Mouse (Mus musculus): ENCODE data around the gene Sirt3. TPM values are rescaled to one million over a fixed set of nuclear protein-coding genes. Genes with fewer than 3 reads are reported as not detected.

Sirt3 gene
- polyA plus RNA-seq, 1 experiment from 2014 or later, result 47.2 TPM

DNA sequence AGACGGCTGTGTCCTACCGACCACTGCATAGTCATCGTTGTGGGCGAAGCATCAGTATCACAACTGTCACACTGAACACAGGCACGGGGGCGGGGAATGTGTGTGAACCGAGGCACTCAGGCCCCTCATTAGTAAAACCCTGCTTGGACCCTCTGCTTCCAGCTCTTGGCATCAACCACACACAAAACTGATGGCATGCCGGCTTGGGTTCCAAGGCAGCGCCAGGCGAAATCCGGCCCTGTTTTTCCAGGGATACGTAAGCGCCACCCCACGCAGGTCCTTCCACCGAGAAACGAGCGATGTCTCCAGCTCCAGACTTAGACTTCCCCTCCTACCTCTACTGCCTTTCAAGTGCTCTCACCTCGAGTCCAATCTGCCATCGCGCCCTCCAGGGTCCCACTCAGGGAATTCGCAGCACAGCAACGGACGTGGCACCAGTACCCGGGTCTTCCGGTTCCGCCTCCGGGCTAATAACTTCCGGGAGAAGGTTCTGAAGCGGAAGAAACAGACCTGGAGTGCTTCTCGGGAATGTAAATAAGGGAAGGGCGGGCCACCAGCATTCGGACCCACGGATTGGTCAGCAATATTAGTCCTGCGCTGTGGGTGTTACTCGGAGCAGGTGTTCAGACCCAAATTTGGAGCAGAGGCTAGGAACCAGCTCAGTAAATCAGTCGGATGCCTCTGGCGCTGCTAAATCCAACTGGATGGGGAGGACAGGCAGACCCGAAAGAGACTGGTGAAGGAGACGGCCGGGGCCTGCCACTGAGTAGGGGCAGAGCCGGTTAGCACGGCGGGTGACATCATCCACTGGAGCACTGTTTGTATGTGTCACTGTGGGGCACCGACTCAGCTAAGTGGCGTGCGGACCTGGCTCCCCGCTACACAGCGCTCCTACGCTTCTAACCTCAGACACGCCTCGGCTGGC, 26.0 kb downstream of the Sirt3 start, which contains the start of gene Gm45785:
Gene Gm45785 (minus strand): TSS at position 472 of the 925 bp plus-strand sequence.
- Histone ChIP-seq H3K9me3 (replicated peaks; ENCODE audit: low read length) (no peaks in the 10 kb centered on the region), H3K27ac (peak within 1 kb of the TSS; percentile 94), H3K27me3 (ENCODE audit: insufficient read depth, low read length) (no peaks in the 10 kb centered on the region), H3K36me3 (ENCODE audit: insufficient read depth, low read length) (peaks cover 32% of the 10 kb centered on the region), H3K9ac (ENCODE audit: low read depth, low read length) (peak within 1 kb of the TSS; percentile 90), H3K4me1 (replicated peaks; ENCODE audit: insufficient read depth, low read length) (peaks cover 18% of the 10 kb centered on the region; the same call in 1 of the 2 replicates), H3K4me2 (ENCODE audit: low read length) (peak within 1 kb of the TSS; percentile 97), H3K4me3 (replicated peaks; ENCODE audit: low read depth, low read length) (peak within 1 kb of the TSS; percentile 81)
- DNase-seq (ENCODE audit: low spot score) (peak; percentile 97), ATAC-seq (replicated peaks; ENCODE audit: low FRiP score, low read depth) (peak; percentile 83)
- TF ChIP-seq CTCF (IDR thresholded peaks at IDR 0.05; ENCODE audit: low read depth), result no peak
- WGBS, result under 1% methylated on average over 51 of the region's 51 CpGs

DNA sequence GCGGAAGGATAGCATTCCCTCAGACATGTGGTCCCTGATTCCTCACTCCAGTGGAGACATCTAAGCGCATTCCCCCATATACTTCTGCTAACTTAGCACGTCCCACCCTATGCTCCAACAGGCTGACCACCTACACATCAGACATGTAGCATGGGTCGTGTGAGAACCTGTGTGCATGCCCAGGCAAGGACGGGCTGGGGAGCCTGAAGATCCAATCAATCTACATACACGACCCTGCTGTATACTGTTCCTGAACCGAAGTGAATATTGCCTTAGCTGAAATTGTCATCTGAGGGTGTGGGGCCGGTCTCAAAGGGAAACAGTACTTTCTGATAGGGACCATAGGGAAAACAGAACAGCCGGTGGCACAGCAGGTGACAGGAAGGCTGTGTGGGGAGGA, 26.9 kb downstream of the Sirt3 start:
- TF ChIP-seq CTCF (IDR thresholded peaks at IDR 0.05; ENCODE audit: low read depth), result no peak
- peaks cover 18% of the 10 kb centered on the region; the same call in 1 of the 2 replicates for H3K4me1 ChIP-seq (replicated peaks; ENCODE audit: insufficient read depth, low read length)
- WGBS, result 74% methylated on average over 9 of the region's 9 CpGs
- no peak for DNase-seq (ENCODE audit: low spot score)
- H3K4me3 ChIP-seq (replicated peaks; ENCODE audit: low read depth, low read length), result peak overlapping the region; percentile 81
- peak overlapping the region; percentile 97 for H3K4me2 ChIP-seq (ENCODE audit: low read length)
- no peaks in the 10 kb centered on the region for H3K9me3 ChIP-seq (replicated peaks; ENCODE audit: low read length)
- no peaks in the 10 kb centered on the region for H3K27me3 ChIP-seq (ENCODE audit: insufficient read depth, low read length)
- H3K9ac ChIP-seq (ENCODE audit: low read depth, low read length), result peak overlapping the region; percentile 90
- no peak overlapping the region for H3K27ac ChIP-seq
- ATAC-seq (replicated peaks; ENCODE audit: low FRiP score, low read depth), result no peak
- H3K36me3 ChIP-seq (ENCODE audit: insufficient read depth, low read length), result peaks cover 25% of the 10 kb centered on the region

GRCm38 (mm10) chr7:140854483-140854882, 27.6 kb downstream of the Sirt3 start:
- Histone ChIP-seq H3K4me2 (ENCODE audit: low read length) (no peak overlapping the region), H3K27ac (no peak overlapping the region), H3K36me3 (ENCODE audit: insufficient read depth, low read length) (peaks cover 25% of the 10 kb centered on the region), H3K27me3 (ENCODE audit: insufficient read depth, low read length) (no peaks in the 10 kb centered on the region), H3K4me3 (replicated peaks; ENCODE audit: low read depth, low read length) (no peak overlapping the region), H3K9ac (ENCODE audit: low read depth, low read length) (no peak overlapping the region), H3K4me1 (replicated peaks; ENCODE audit: insufficient read depth, low read length) (peaks cover 18% of the 10 kb centered on the region; the same call in 1 of the 2 replicates), H3K9me3 (replicated peaks; ENCODE audit: low read length) (no peaks in the 10 kb centered on the region)
- TF ChIP-seq CTCF (IDR thresholded peaks at IDR 0.05; ENCODE audit: low read depth), result no peak
- DNase-seq (ENCODE audit: low spot score) (no peak), ATAC-seq (replicated peaks; ENCODE audit: low FRiP score, low read depth) (no peak)
- 83% methylated on average over 18 of the region's 18 CpGs for WGBS

DNA sequence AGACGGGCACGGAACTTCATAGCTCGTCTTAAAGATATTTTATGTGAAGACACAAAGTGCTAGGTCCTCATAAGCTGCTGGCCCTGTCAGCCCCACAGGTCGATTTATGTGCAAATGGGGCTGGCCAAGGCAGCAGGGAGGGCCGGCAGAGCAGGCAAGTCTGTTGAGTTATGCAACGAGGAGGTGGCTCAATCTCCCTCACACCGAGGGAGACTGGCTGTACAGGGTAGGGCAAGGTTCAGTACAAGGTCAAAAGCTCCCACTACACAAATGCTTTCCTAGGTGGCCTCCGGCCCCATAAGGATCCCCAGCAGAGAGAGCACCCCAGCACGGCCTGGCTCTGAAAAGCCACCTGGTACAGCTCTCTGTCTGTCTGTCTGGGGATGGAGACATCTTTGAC, 28.7 kb downstream of the Sirt3 start:
- H3K36me3 ChIP-seq (ENCODE audit: insufficient read depth, low read length), result peaks cover 25% of the 10 kb centered on the region
- DNase-seq (ENCODE audit: low spot score), result no peak
- 78% methylated on average over 9 of the region's 9 CpGs for WGBS
- H3K9me3 ChIP-seq (replicated peaks; ENCODE audit: low read length), result no peaks in the 10 kb centered on the region
- no peak overlapping the region for H3K4me3 ChIP-seq (replicated peaks; ENCODE audit: low read depth, low read length)
- no peak for TF ChIP-seq CTCF (IDR thresholded peaks at IDR 0.05; ENCODE audit: low read depth)
- ATAC-seq (replicated peaks; ENCODE audit: low FRiP score, low read depth), result no peak
- no peak overlapping the region for H3K9ac ChIP-seq (ENCODE audit: low read depth, low read length)
- no peak overlapping the region for H3K4me2 ChIP-seq (ENCODE audit: low read length)
- no peaks in the 10 kb centered on the region for H3K27me3 ChIP-seq (ENCODE audit: insufficient read depth, low read length)
- no peak overlapping the region for H3K27ac ChIP-seq
- peaks cover 16% of the 10 kb centered on the region; the same call in 1 of the 2 replicates for H3K4me1 ChIP-seq (replicated peaks; ENCODE audit: insufficient read depth, low read length)

GRCm38 (mm10) chr7:140851916-140852315, 30.2 kb downstream of the Sirt3 start:
- 94% methylated on average over 4 of the region's 4 CpGs for WGBS
- Histone ChIP-seq H3K4me1 (replicated peaks; ENCODE audit: insufficient read depth, low read length) (peaks cover 8% of the 10 kb centered on the region; the same call in 1 of the 2 replicates), H3K27ac (no peak overlapping the region), H3K4me3 (replicated peaks; ENCODE audit: low read depth, low read length) (no peak overlapping the region), H3K9ac (ENCODE audit: low read depth, low read length) (no peak overlapping the region), H3K4me2 (ENCODE audit: low read length) (no peak overlapping the region), H3K36me3 (ENCODE audit: insufficient read depth, low read length) (peaks cover 25% of the 10 kb centered on the region), H3K27me3 (ENCODE audit: insufficient read depth, low read length) (no peaks in the 10 kb centered on the region), H3K9me3 (replicated peaks; ENCODE audit: low read length) (no peaks in the 10 kb centered on the region)
- ATAC-seq (replicated peaks; ENCODE audit: low FRiP score, low read depth) (no peak), DNase-seq (ENCODE audit: low spot score) (no peak)
- no peak for TF ChIP-seq CTCF (IDR thresholded peaks at IDR 0.05; ENCODE audit: low read depth)

- no peak overlapping the region for H3K27ac ChIP-seq
- H3K9ac ChIP-seq (ENCODE audit: low read depth, low read length), result no peak overlapping the region
- TF ChIP-seq CTCF (IDR thresholded peaks at IDR 0.05; ENCODE audit: low read depth), result no peak
- WGBS, result 91% methylated on average over 10 of the region's 10 CpGs
- ATAC-seq (replicated peaks; ENCODE audit: low FRiP score, low read depth) (no peak), DNase-seq (ENCODE audit: low spot score) (no peak)
- no peaks in the 10 kb centered on the region for H3K27me3 ChIP-seq (ENCODE audit: insufficient read depth, low read length)
- no peaks in the 10 kb centered on the region for H3K4me1 ChIP-seq (replicated peaks; ENCODE audit: insufficient read depth, low read length)
- H3K36me3 ChIP-seq (ENCODE audit: insufficient read depth, low read length), result peaks cover 20% of the 10 kb centered on the region
- H3K9me3 ChIP-seq (replicated peaks; ENCODE audit: low read length), result no peaks in the 10 kb centered on the region
- H3K4me3 ChIP-seq (replicated peaks; ENCODE audit: low read depth, low read length), result no peak overlapping the region
- no peak overlapping the region for H3K4me2 ChIP-seq (ENCODE audit: low read length)
These were observed 33.5 kb downstream of the Sirt3 start for GRCm38 (mm10) chr7:140848591-140848990.

All from kidney, postnatal 0 days (tissue).